Mouse (Mus musculus) kidney, adult 2 months (tissue): ENCODE measurements around the gene Sec1.

Experiments used
- CTCF ChIP-seq: fragments of 200-500 bp; conservative IDR thresholded peaks from 2 replicates; pipeline ENCODE4 v1.5.1; 2011; ENCODE audit warnings: low read depth, mild to moderate bottlenecking, control low read depth, low read length, moderate library complexity, mixed read lengths; ENCODE audit not compliant: insufficient read depth, insufficient read length
- POLR2A ChIP-seq: fragments of 200-500 bp; IDR thresholded peaks from one replicate; pipeline ENCODE4 v1.6.1; 2011; ENCODE audit warnings: low read depth, low read length, control low read depth

GRCm38 (mm10) chr7:45640191-45640957 is 53.8 kb downstream of the Sec1 start:
- TF ChIP-seq POLR2A: no peak
- TF ChIP-seq CTCF: no peak
